Mouse (Mus musculus): ENCODE data around the gene Extl1.

DNA sequence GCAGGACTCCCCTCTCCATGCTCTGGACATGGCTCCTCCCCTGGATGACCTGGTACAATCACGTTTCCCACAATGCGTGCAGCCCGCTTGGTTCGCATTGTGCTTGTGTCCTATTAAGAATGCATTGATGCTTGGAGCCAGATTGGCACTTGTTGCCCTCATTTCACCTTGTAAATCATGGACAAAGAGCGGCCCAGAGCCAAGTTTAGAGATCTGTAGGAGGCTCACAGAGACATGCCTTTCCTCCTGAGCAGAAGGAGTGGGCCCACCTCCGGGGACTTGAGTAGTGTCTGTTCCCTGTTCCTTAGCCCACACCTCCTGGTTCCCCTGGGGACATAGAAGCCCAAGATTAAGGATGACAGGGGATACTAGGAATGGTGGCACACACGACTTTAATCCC is 40.3 kb upstream of the Extl1 start:
- no peak for TF ChIP-seq CTCF (IDR thresholded peaks at IDR 0.05; ENCODE audit: low read depth)
- no peak for TF ChIP-seq EP300 (optimal IDR thresholded peaks at IDR 0.05)
